Mouse (Mus musculus) heart, adult 2 months (tissue): ENCODE data around the gene Vrk1.

Source experiments
- CTCF ChIP-seq: fragments of 200-600 bp; IDR thresholded peaks from 2 replicates; pipeline ENCODE4 v1.8.1; 2022; ENCODE audit warnings: antibody characterized with exemption, mild to moderate bottlenecking, moderate library complexity
- POLR2A ChIP-seq: fragments of 200-500 bp; IDR thresholded peaks from 2 replicates; pipeline ENCODE4 v1.6.1; 2011; ENCODE audit warnings: mild to moderate bottlenecking, low read depth, low read length, control low read depth; ENCODE audit not compliant: insufficient read depth

GRCm38 (mm10) chr12:105961667-105962066, 48.4 kb upstream of the Vrk1 start:
- TF ChIP-seq CTCF = no peak
- no peak for TF ChIP-seq POLR2A
